Mouse (Mus musculus) urinary bladder, postnatal 4 days (tissue): ENCODE results near the gene Nsmce4a.
"Not testable (repeated sequence)": the region's sequence is repeated elsewhere in the genome, so short reads cannot be mapped to it uniquely, and the experiment has no call there.

Experiments used
- DNase-seq, 2 experiments: peaks; one replicate each; pipeline ENCODE4 v3.0.0; 2021 to 2022; ENCODE audit warnings: low spot score in 2 of 2

Nsmce4a gene

GRCm38 (mm10) chr7:130572821-130573220 lies at the start of gene Nsmce4a:
Gene Nsmce4a, minus strand, starts transcription at chr7:130573118.
- DNase-seq: no peak

GRCm38 (mm10) chr7:130622359-130622758 lies 49.4 kb upstream of the Nsmce4a start:
- DNase-seq: no peak

GRCm38 (mm10) chr7:130621953-130622352 lies 49.0 kb upstream of the Nsmce4a start:
- no peak for DNase-seq

- no peak for DNase-seq
These were observed 48.1 kb upstream of the Nsmce4a start for GRCm38 (mm10) chr7:130621068-130621467.

- no peak for DNase-seq
These were observed 44.7 kb upstream of the Nsmce4a start for GRCm38 (mm10) chr7:130617591-130617990.

- no peak for DNase-seq
These were observed 41.1 kb upstream of the Nsmce4a start for GRCm38 (mm10) chr7:130613973-130614372.

GRCm38 (mm10) chr7:130606958-130607357 lies 34.0 kb upstream of the Nsmce4a start:
- no peak for DNase-seq

- DNase-seq: no peak
These were observed 32.2 kb upstream of the Nsmce4a start for GRCm38 (mm10) chr7:130605111-130605510.

GRCm38 (mm10) chr7:130604390-130604789 lies 31.5 kb upstream of the Nsmce4a start:
- no peak for DNase-seq

- no peak for DNase-seq
These were observed 30.6 kb upstream of the Nsmce4a start for GRCm38 (mm10) chr7:130603556-130603955.

GRCm38 (mm10) chr7:130602804-130603203 lies 29.9 kb upstream of the Nsmce4a start:
- no peak for DNase-seq

GRCm38 (mm10) chr7:130600546-130600945 lies 27.6 kb upstream of the Nsmce4a start:
- no peak for DNase-seq

- no peak for DNase-seq
These were observed 27.2 kb upstream of the Nsmce4a start for GRCm38 (mm10) chr7:130600074-130600473.

GRCm38 (mm10) chr7:130597546-130597945 lies 24.6 kb upstream of the Nsmce4a start:
- no peak for DNase-seq

- DNase-seq: not testable (repeated sequence)
These were observed 23.3 kb upstream of the Nsmce4a start for GRCm38 (mm10) chr7:130596079-130596855.

GRCm38 (mm10) chr7:130593375-130594239 lies 20.7 kb upstream of the Nsmce4a start:
- DNase-seq: not testable (repeated sequence)

GRCm38 (mm10) chr7:130592975-130593374 lies 20.1 kb upstream of the Nsmce4a start:
- DNase-seq: not testable (repeated sequence)

- no peak for DNase-seq
These were observed 18.0 kb upstream of the Nsmce4a start for GRCm38 (mm10) chr7:130590845-130591437.

GRCm38 (mm10) chr7:130590081-130590828 lies 17.3 kb upstream of the Nsmce4a start:
- DNase-seq: no peak

GRCm38 (mm10) chr7:130586521-130587072 lies 13.7 kb upstream of the Nsmce4a start:
- no peak for DNase-seq

GRCm38 (mm10) chr7:130578607-130579006 lies 5.7 kb upstream of the Nsmce4a start:
- DNase-seq: no peak
